Mouse (Mus musculus): ENCODE results near the gene Vta1. TPM values are rescaled to one million over a fixed set of nuclear protein-coding genes. Genes with fewer than 3 reads are reported as not detected.

Gene Vta1
- polyA plus RNA-seq, 1 experiment from 2014 or later = 204 TPM

DNA sequence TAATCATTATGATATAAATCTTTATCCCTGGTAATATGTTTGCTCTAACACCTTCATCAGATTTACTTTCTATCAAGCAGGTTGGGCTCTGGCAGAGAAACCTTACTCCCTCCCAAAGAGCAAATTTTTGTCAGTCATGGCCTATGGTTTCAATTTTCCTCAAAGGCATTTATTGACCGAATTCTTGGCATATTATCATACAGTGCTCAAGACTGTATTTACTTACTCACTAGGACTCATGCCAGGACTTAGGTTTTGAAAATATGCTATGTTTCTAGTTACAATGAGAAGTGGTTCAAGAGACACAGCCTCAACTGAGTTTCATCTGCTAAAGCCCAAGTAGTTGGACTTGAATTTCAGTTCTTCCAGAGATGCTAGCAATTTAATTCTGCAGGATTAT, 65.7 kb downstream of the Vta1 start:
- 89% methylated on average over 1 of the region's 1 CpGs for WGBS
- Histone ChIP-seq H3K36me3 (no peaks in the 10 kb centered on the region), H3K4me3 (replicated peaks) (no peak overlapping the region), H3K9me3 (no peaks in the 10 kb centered on the region), H3K27ac (no peak overlapping the region), H3K4me2 (replicated peaks) (no peak overlapping the region), H3K4me1 (replicated peaks) (no peaks in the 10 kb centered on the region), H3K27me3 (no peaks in the 10 kb centered on the region), H3K9ac (replicated peaks) (no peak overlapping the region)
- no peak for ATAC-seq

DNA sequence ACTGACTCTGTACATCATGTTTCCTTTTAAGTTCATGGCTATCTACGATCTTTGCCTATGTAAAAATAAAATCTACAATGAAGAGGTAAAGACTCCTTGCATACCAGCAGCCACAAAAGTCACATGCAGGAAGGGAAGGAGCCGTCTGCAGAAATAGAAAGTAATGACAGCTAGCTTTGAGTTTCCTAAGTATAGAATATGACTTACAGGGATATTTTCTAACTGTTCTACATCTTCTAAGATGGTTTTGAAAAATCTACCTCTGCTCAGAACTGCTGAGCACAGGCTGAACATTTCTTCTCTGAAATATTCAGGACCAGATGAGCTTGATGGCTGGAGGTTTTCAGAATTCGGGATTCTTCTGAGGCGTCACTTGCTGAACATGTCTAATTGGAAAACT, 66.3 kb downstream of the Vta1 start:
- Histone ChIP-seq H3K4me3 (replicated peaks) (no peak overlapping the region), H3K4me2 (replicated peaks) (no peak overlapping the region), H3K27me3 (no peaks in the 10 kb centered on the region), H3K9me3 (no peaks in the 10 kb centered on the region), H3K4me1 (replicated peaks) (no peaks in the 10 kb centered on the region), H3K9ac (replicated peaks) (no peak overlapping the region), H3K27ac (no peak overlapping the region), H3K36me3 (no peaks in the 10 kb centered on the region)
- 95% methylated on average over 4 of the region's 4 CpGs for WGBS
- ATAC-seq = no peak

DNA sequence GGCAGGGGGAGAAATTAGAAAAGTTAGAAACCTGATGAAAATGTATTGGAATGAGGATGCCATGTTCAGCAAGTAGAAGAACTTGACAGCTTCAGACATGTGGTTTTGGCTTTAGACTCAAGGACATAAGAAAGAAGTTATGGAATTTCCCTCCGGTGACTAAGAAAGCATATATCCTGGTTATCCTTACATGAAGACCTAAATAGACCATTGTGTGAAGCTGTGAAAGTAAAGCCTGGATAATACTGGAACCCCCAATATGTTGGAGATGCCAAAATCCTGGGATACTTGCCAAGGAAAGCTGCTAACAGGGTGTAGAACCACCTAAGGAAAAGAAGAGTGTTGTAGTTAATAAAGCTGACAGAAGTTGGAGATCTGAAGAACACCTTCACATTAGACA, 79.7 kb downstream of the Vta1 start:
- H3K36me3 ChIP-seq = no peaks in the 10 kb centered on the region
- no peak overlapping the region for H3K4me3 ChIP-seq (replicated peaks)
- no peak overlapping the region for H3K27ac ChIP-seq
- 92% methylated on average over 1 of the region's 1 CpGs for WGBS
- H3K4me1 ChIP-seq (replicated peaks) = no peaks in the 10 kb centered on the region
- H3K27me3 ChIP-seq = no peaks in the 10 kb centered on the region
- no peak overlapping the region for H3K9ac ChIP-seq (replicated peaks)
- H3K4me2 ChIP-seq (replicated peaks) = no peak overlapping the region
- H3K9me3 ChIP-seq = no peaks in the 10 kb centered on the region; the same call in 1 of the 2 replicates
- ATAC-seq = no peak

DNA sequence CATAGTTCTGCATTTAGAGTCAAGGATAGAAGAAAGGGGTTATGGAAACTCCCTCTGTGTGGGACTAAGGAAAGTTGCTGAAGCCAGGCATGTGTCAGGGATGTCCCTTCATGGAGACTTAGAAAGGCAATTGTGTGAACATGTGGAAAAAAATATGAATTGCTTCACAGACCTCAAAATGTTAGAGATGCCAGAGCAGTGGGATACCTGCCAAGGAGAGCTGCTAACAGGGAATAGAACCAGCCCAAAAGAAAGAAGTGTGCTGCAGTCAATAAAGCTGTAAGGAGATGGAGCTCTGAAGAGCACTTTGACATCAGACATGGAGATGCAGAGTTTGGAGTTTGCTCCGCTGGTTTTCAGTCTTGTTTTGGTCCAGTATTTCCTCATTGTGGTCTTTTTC, 86.2 kb downstream of the Vta1 start:
- WGBS = 81% methylated on average over 1 of the region's 1 CpGs
- no peaks in the 10 kb centered on the region for H3K9me3 ChIP-seq
- H3K9ac ChIP-seq (replicated peaks) = no peak overlapping the region

DNA sequence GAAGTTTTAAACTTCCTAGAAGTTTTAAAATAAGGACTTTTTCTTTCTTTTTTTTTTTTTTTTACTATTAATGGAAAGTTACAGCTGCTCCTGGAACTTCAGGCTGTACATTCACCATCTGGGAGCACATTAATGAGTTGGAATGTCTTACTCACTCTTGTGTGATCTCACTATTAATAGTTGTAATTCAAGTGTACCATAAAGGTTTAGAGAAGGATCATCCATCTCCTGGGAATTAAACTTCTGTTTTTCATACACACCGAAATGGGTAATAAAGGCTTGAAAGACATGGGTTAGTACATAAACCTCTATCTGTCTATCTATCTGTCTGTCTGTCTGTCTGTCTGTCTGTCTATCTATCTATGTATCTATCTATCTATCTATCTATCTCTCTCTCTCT, 87.1 kb downstream of the Vta1 start:
- Histone ChIP-seq H3K9me3 (no peaks in the 10 kb centered on the region), H3K27ac (no peak overlapping the region), H3K27me3 (no peaks in the 10 kb centered on the region), H3K4me3 (replicated peaks) (no peak overlapping the region), H3K36me3 (no peaks in the 10 kb centered on the region), H3K9ac (replicated peaks) (no peak overlapping the region), H3K4me1 (replicated peaks) (no peaks in the 10 kb centered on the region), H3K4me2 (replicated peaks) (no peak overlapping the region)
- no peak for ATAC-seq
- 91% methylated on average over 1 of the region's 1 CpGs for WGBS

More for the DNA sequence above, 86.2 kb downstream of the Vta1 start:
- no peak overlapping the region for H3K27ac ChIP-seq
- H3K27me3 ChIP-seq = no peaks in the 10 kb centered on the region
- H3K4me2 ChIP-seq (replicated peaks) = no peak overlapping the region
- no peak for ATAC-seq
- H3K4me3 ChIP-seq (replicated peaks) = no peak overlapping the region
- no peaks in the 10 kb centered on the region for H3K36me3 ChIP-seq
- H3K4me1 ChIP-seq (replicated peaks) = no peaks in the 10 kb centered on the region

DNA sequence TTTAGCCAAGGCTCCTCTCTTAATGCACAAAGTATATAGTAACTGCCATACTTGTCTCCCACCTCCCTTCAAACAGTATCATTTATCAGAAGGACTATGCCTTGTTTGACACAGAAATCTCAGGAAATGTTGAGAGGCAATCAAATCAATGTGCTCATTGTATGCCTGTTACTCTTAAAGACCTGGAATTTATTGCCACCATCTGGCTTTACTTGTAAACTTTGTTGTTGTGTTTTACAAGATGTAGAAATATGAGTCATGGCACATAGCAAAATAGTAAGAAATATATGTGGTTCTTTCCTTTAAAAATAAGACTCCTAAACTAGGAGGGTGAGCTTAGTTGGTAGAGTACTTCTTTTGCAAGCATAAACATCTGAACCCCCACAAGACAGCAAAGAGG, 89.9 kb downstream of the Vta1 start:
- Histone ChIP-seq H3K4me3 (replicated peaks) (no peak overlapping the region), H3K9ac (replicated peaks) (no peak overlapping the region), H3K27ac (no peak overlapping the region), H3K4me1 (replicated peaks) (no peaks in the 10 kb centered on the region), H3K36me3 (no peaks in the 10 kb centered on the region), H3K27me3 (no peaks in the 10 kb centered on the region), H3K4me2 (replicated peaks) (no peak overlapping the region), H3K9me3 (no peaks in the 10 kb centered on the region)
- ATAC-seq = no peak

DNA sequence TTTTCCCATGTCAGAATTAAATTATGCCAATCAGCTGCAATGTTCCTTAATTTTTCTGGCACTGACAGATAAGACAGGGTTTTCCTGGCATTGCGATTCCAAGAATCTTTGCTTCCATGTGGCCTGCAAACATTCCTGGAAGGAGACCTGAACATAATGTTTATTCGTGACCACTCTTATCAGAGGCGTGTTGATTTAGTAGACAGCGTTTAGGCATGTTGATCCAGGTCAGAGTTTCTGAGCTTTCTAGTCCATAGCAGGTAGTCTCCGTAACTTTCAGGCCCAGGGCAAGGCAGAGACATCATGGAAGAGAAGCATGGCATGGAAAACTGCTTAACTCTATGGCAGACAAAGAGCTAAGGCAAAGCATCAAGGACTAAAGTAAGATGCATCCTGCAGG, 97.8 kb downstream of the Vta1 start:
- Histone ChIP-seq H3K27ac (no peak overlapping the region), H3K36me3 (no peaks in the 10 kb centered on the region), H3K9me3 (no peaks in the 10 kb centered on the region), H3K27me3 (no peaks in the 10 kb centered on the region), H3K4me3 (replicated peaks) (no peak overlapping the region), H3K4me2 (replicated peaks) (no peak overlapping the region), H3K4me1 (replicated peaks) (no peaks in the 10 kb centered on the region), H3K9ac (replicated peaks) (no peak overlapping the region)
- WGBS = 91% methylated on average over 5 of the region's 5 CpGs
- ATAC-seq = no peak

Other genes starting within 250 kb of the Vta1 start
- 1.1 and 1.3 TPM in 2 replicates for gene Adgrg6, start 159.9 kb downstream of the Vta1 start, polyA plus RNA-seq (2015; fragmentation: Nextera tagmentation; extraction: Ambion mirVana)
- 0.67 and 0.98 TPM in 2 replicates for gene Nmbr, start within 50 bp of the Vta1 start, polyA plus RNA-seq (2015; fragmentation: Nextera tagmentation; extraction: Ambion mirVana)
- gene Gje1, start 12.7 kb upstream of the Vta1 start, polyA plus RNA-seq (2015; fragmentation: Nextera tagmentation; extraction: Ambion mirVana) = not detected in 2 replicates

Data from midbrain, embryonic 13.5 days (tissue).